Mouse (Mus musculus) urinary bladder, postnatal 4 days (tissue): ENCODE data around the gene Ugt1a6b.
A peak's percentile ranks its signal among the peaks of the same experiment; 100 is the strongest.
"Not testable (repeated sequence)": the region's sequence is repeated elsewhere in the genome, so short reads cannot be mapped to it uniquely, and the experiment has no call there.

Experiments used
- DNase-seq, 2 experiments: peaks; one replicate each; pipeline ENCODE4 v3.0.0; 2021 to 2022; ENCODE audit warnings: low spot score in 2 of 2

The Ugt1a6b gene

DNA sequence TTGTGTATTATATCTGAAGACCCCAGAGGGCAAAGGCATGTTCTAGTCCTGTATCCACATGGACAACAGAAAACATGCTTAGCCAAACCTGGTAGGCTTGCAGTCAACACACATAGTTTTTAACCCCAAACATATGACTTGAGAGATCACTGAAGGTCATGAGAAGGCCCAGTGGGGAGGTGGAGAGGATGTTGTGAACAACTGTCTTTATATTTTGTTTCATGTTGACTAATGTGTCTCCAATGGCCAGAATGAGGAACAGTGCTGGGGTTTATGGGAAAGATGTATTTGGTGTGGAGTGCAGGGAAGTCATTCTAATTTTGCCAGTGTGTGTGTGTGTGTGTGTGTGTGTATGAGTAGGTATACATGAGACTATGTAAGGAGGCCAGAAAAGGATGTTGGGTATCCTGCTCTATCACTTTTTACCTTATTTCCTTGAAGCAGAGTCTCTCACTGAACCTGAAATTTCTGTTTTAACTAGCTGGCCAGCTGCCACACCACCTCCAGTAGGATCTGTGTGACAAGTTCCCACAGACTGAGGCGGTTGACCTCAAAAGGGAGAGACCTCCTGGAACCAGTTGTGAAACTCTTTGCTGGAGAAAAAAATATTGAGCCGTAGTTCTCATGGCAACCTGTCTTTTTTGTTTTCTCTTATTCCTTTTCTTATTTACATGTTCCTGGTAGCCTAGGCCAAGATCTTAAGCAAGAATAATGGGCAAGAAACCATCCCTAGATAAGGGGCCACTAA lies 121.2 kb downstream of the Ugt1a6b start:
- DNase-seq, result peak in 1 of 2 experiments; percentile 77

DNA sequence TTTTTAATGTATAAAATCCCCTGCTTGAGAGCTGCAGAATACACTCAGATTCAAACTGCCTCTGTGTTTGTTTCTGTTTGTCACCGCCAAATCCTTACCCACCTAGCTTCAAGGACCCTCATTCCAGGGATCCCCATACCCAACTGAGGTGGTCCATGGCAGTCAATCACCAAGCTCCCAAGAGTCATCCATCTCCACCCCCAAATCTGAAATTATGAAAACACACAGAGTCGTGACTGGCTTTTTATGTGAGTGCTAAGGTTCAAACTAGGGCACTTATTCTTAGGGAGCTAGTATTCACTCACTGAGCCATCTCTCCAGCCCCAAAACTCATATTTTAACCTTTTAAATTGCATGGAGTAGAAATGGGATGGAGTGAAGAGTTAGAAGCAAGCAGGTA lies 122.2 kb downstream of the Ugt1a6b start:
- DNase-seq, result not testable (repeated sequence)

DNA sequence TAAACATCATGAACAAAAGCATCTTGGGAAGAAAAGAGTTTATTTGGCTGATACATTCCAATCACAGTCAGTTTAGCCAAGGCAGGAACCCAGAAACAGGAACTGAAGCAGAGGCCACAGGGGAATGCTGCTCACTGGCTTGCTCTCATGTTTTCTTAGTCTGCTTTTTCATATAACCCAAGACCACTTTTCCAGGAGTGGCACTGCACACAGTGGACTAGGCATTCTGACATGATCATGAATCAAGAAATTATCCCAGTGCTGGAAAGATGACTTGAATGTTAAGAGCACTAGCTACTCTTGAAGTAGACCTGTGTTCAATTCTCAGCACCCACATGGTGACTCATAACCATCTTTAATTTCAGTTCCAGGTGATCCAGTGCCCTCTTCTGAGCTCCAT lies 122.7 kb downstream of the Ugt1a6b start:
- no peak for DNase-seq

DNA sequence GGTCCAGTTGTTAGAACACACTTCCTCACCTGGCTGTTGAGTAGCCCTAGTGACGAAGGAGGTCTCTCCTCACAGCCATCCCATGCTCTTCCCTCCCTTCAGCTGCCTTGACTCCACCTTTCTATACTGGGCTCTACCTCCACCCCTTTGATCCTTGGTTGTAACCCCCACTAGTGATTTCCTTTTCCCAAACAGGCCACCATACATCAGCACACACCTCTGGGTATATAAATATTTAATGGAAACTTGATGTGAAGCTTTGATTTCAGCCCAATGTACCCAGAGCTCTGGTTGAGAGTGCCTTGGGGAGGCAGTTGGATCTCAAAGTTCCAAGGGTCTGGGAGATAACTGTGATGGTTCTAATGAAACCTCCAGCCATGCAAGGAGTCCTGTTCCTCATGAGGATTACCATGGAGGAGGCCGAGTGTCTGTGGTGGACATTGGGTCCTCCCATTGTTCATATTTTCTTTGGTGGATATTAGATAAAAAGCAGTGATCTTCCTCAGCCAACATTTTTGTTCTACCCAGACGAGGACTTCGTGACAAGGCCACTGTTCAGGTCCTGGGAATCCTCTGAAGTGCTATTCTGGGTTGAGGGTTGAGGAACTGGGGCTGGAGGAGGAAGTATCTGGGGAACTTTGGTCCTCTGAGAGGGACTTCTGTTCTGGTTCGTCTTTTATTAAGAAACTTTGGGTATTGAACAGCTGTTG lies 123.8 kb downstream of the Ugt1a6b start, which contains the start of gene Mroh2a:
Gene Mroh2a (plus strand): TSS at position 317 of the 710 bp plus-strand sequence.
- peak; percentile 18 to 65 for DNase-seq

DNA sequence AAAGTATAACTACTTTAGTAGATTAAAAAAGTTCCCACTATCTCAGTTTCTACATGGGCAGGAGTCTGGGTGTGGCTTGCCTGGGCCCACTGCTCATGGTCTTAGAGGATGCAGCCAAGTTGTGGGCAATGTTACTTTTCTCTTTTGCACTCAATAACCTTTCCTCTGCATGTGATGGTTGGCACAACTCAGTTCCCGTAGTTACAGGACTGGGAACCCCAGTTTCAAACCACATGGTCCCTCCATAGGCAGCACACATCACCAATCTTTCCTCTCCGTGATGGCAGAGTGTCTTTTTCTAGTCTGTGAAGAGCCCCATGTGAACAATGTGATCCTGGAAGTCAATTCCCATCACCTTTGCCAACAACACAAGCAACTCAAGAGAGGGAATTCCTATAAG lies 124.4 kb downstream of the Ugt1a6b start:
- peak in 1 of 2 experiments; percentile 62 for DNase-seq

DNA sequence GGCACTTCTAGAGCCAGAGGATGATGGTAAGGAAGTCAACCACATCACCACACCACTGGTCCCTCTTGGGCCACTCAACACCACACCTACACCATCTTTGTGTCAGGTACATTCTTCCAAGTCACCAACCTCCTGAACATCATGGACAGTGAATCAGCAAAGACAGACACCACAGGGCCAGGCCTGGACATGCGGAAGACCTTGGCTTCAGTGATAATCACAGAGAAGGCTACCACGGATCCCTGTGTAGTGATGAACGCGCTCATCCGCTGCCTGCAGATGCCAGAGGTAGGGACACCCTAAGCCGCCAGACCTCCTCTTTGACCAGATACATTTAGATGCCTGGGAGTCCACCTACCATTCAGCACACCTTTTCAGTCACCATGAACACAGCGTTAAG lies 125.1 kb downstream of the Ugt1a6b start:
- peak in 1 of 2 experiments; percentile 76 for DNase-seq

DNA sequence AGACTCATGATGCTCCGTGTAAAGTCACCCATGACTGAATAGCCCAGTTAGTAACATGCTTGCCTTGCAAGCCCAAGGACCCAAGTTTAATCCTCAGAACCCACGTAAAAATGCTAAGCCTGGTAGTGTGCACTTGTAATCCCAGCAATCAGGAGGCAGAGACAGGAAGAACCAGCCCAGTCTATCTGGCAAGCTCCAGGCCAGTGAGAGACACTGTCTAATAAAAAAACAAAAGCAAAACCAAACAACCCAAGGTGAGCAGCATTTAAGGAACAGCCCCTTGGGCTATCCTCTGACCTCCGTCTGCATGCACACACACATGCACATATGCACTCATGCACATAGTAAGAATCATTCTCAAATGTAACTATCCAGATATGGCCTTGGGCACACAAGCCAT lies 126.5 kb downstream of the Ugt1a6b start:
- peak; percentile 23 to 62 for DNase-seq

DNA sequence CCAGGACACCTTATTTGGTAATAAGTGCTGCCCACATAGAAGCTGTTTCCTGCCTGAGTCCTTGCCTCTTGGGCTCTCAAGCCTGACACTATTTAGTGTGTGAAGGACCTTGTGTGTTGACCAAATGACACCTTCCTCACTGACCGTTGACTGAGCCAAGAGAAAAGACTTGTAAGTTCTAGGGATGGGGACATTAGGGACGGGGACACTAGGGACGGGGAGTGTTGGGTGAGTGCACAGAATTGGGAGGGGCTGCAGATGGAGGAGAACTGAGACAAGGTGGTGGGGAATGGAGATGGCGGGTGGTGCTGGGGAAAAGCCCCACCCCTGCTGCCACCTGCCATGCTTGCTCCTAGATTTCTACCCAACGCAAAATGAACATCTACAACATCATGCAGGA lies 126.9 kb downstream of the Ugt1a6b start:
- DNase-seq, result peak; percentile 52 to 82

DNA sequence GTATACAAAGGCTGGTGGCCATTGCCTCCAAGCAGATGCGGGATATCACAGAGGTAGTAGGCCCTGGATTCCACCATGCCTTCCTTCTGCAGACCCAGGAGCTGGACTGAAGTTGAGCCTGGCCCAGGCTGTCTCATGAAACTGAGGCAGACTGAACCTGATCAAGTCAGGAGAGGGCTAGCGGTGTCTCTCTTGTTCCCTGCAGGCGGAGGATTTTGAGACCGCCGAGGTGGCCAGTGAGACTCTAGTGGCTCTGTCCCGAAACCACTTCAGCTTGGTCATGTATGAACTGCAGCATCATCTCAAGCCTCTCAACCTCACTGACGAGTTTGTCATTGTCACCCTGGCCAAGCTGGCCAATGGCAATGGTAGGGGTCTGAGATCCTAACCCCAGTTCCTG lies 127.4 kb downstream of the Ugt1a6b start:
- peak; percentile 38 to 79 for DNase-seq

DNA sequence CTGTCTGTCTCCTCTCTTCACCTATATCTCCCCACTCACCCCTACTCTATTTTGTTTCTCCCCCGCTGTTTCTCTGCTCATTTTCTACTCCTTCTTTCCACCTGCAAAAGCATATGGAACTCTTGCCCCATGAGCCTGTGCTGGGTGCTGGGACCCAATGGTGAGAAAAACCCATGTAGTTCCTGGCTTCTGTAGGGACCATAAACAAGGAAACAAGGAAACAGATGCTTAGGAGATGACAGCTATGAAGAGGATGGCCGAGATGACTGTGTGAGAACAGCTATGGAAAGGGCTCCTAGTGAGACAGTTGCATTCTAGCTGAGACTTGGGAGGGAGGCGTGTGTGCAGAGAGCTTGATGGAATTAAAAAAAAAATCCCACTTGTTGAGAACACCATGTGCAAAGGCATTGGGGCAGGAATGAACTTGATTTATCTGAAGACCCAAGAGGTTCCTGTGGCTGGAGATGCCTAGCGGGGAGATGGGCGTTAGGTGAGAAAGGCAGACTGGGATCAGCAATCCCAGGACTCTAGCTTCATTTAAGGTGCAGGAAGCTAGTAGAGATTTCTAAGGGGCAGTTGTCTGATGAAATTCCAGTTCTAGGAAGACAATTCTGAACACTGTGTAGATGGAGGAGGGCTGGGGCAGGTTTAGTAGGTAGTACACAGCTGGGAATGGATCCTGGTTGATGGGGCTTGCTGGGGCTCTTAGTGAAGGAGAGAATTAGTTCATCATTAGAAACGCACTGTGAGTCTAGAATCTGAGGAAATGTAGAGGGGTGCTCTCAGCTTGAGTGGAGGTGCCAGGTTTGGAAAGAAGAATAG lies 128.1 kb downstream of the Ugt1a6b start:
- peak; percentile 19 to 65 for DNase-seq

DNA sequence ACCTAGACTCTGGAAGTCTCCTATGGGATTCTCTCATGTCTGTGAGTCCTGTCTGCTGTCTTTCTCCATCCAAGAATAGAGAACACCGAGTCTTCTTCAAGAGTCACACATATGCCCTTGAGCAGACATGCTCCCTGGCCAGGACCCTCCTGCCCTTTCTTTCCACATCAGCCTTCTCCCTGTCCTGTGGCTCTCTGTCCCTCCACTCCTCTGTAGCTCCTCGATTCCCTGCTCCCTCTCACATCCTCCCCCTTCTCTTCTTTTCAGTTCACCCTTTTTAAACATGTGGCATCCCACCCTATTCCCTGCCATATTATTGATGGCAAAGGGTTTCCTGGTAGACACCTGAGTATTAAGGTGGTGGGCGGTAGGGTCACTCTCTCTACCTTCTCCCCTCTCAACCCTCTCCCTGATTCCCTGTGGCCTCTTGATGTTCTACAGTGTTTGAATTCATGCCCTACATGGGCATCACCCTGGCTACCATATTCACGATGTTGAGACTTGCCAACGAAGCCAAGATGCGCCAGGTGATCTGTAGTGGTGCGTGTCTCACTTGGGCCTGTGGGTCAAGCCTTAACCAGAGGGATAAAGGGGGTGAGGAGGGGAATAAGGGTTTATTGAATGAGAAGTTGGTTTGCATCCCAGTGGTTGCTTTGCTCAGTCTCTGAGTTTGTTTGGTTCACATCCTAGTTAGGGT lies 128.9 kb downstream of the Ugt1a6b start:
- peak; percentile 34 to 77 for DNase-seq

DNA sequence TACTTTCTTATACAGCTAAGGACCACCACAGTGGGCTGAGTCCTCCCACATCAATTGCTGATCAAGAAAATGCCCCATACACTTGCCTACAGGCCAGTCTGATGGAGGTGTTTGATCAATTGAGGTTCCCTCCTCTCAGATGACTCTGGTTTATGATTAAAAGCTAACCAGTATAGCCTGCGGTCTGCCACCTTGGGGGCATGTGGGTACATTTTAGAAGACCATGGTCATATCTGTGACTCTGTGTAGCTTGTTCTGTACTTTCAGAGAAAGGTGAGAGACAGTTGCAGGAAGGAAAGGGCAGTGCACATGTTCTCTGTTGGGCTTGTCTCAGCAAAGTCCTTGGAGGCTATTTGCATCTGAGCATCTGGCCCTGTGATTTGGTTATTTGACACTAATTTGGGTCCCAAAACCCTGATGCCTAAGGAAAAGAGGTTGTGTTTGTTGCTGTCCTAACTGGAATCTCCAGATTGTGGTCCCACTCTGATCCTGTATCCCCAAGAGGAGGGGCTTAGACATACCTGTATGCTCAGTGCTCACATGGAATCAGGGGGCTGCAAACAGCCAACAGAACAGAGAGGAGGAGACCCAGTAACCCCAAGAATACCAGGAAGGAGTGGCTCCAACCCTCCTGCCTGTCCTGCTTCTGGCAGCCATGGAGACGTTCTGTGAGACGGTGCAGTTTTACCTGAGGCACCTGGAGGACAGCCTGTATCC lies 129.8 kb downstream of the Ugt1a6b start:
- peak in 1 of 2 experiments; percentile 59 for DNase-seq

DNA sequence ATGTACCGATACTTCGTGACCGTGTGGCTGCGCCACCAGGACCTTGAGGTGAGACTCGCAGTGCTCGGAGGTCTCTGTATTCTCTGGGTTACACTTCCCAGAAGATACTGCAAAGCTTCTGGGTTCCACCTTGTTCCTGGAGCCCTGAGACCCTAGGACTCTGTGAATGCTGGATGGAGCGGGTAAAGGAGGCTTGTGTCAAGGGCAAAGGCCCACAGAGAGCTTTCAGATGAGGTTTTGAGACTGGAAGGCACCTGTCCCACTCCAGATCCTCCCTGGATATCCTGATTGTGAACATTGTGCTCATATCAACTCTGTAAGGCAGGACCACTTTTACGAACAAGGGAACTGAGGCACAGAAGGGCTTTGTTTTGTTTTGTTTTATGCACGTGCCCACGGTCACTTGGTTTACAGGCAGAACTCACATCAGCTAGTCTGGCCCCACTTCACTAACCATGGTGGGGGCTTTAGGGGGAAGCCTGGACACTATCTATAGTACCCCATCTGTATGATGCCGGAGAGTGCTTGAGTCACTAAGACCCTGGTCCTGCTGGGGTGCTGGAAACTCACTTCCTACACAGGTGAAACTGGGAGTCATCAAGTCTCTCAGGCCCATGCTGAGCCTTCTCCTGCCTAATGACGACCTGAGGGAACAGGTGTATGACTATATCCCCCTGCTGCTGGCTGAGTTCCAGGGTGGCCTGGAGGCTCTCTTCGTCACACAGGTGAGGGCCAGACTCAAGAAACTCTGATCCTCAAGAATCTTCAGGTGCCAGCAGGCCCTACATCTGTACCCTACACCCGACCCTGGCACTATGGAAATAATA lies 130.6 kb downstream of the Ugt1a6b start:
- DNase-seq, result peak in 1 of 2 experiments; percentile 88

DNA sequence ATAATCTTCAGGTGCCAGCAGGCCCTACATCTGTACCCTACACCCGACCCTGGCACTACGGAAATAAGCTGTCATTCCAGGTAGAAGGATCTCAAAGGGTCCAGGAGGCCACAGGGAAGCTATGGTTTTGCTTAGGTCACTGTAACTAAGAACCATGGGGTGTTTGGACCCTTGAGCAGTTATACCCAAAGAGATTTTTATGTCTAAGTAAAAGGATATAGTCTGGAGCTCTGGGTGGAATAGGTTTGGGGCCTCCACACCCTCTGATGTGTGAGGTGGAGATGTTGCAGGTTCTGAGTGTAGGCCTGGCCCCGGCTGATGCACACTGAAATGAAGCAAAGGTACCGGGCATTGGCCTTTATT lies 131.2 kb downstream of the Ugt1a6b start:
- no peak for DNase-seq

DNA sequence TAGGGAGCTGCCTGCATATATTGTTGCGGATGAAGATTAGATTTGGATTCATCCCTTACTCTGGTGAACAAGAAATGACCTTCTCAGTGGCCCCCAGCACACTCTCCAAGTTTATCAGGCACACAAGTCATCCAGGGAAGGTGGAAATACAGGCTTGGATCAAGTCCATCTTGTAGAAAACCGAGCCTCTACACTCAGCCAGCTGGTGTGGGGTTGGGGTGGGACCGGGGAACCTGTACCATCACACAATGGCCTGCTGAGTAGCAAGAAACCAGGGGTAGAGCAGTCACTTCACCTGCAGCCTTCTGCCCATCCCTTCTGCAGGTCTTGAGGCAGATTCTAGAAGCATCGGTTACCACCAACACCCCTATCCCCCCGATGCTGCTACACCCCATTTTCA lies 131.6 kb downstream of the Ugt1a6b start:
- DNase-seq, result no peak

DNA sequence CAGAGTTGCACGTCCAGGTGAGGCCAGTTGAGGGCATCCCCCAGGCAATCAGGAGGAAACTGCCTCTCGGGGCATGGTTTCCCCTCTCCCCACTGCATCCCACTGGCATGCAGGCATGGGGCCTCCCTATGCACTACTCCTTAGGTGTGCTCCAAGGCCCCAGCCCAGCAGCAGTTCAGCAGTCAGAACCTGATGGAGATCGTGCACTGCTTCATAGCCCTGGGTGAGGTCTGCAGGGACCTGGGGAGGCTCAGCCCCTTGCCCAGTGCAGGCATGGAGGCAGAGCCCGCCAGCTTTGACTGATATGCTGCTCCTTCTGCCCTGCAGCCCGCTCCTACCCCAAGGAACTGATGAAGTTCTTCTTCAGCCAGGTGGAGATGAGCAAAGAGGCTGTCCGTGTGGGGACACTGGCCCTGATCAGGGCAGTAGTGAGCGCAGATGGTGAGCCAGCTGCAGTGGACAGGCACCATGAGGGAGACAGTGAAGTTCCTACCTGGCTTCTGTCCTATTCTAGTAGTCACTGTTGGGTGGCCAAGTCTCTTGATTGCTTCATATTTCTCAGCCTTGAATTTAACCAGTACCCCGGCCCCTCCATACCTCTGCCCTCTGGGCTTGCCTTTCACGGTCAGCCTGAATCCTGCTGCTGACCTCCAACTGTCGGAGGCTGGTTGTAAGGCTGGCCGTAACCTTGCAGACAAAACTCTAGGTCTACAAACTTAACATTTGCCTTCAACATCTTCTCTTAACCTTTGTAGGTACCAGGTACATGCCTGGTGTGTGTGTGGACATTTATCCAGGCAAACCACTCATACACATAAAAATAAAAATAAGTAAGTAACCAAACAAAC lies 132.2 kb downstream of the Ugt1a6b start:
- peak in 1 of 2 experiments; percentile 81 for DNase-seq

DNA sequence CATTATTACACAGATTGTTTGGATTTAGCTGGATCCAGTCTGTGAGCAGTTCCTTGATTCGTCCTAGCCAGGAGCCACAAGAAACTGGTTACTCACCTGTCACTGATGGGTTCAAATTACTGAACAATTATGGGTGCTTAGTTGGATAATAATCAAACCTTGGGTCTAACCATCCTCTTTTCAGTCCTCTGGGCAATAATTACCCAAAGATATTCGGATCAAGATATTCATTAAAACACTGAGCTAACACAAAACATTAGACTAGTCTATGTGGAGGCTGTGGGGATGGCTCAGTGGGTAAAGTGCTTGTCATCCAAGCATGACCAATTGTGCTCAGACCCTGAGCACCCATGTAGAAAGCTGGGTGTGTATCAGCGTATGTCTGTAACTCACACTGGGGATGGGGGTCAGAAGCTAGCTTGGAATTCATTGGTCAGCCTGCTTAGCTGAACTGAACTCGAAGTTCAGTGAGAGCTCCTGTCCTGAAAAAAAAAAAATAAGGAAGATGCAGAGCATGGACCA lies 132.9 kb downstream of the Ugt1a6b start:
- no peak for DNase-seq

DNA sequence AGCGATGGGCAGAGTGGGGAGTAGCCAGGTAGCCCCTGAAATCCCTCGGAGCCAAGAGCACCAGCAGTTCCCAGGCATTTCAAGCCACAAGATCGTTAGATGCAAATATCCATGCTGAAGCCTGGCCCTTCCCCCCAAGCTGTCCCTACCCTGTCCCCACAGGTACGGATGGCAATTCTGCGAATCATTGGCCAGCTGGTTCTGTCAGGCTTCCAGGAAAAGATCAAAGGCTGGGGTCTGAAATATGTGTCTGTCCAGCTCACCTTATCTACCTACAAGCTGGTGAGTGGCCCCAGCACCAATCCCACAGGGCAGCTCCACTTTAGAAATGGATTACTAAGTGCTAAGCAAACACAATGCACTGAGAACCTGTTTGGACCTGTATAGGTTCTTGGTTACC lies 134.3 kb downstream of the Ugt1a6b start:
- no peak for DNase-seq

DNA sequence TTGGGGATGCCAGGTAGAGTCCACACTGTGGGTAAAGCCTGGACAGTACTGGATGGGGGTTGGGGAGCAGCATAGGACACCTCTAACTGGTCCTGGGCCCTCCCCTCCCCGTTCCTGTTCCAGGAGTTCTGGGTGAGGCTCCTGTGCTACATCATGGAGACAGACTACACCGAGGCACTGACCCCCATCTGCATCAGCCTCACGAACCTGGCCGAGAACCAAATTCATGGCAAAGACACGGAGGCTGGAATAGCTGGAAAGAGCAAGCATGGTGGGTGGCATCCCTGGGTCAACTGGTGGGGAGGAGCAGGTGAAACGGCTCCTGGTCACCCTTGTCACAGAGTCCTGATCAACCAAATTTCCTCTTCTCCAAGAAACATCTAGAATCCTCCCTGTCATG lies 135.7 kb downstream of the Ugt1a6b start:
- DNase-seq, result peak in 1 of 2 experiments; percentile 87
